Mouse (Mus musculus) c-Kit-positive CD71-positive TER-119-positive erythroid progenitor cells, embryonic 14.5 days (primary cell): ENCODE results near the gene Ooep.
"Not testable (repeated sequence)": the region's sequence is repeated elsewhere in the genome, so short reads cannot be mapped to it uniquely, and the experiment has no call there.

Source experiments
- DNase-seq: peaks from one replicate; pipeline ENCODE4 v3.0.0-alpha.2; 2013; ENCODE audit warnings: low spot score

Ooep gene

GRCm38 (mm10) chr9:78378113-78378785 lies at the start of gene Ooep:
TSS of gene Ooep (minus strand) at chr9:78378725.
- no peak for DNase-seq

DNA sequence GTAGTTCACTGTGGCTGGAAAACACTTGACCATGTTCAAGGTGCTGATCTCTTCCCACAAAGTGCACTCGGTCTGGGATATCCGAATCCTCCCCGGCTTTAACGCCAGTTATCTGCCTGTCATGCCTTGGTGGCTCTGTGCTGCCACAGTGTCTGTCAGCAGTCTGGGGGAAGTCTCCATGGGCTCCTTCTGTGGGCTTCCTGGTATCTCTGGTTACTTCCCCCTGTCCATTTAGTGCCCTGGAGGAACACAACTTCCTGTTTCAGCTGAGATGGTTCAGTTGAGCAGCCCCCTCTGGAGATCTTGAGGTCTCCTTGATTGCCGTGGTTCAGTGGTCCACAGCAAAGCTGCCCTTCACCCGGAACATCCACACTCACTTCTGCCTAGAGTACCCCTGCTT lies 49.7 kb upstream of the Ooep start:
- no peak for DNase-seq

DNA sequence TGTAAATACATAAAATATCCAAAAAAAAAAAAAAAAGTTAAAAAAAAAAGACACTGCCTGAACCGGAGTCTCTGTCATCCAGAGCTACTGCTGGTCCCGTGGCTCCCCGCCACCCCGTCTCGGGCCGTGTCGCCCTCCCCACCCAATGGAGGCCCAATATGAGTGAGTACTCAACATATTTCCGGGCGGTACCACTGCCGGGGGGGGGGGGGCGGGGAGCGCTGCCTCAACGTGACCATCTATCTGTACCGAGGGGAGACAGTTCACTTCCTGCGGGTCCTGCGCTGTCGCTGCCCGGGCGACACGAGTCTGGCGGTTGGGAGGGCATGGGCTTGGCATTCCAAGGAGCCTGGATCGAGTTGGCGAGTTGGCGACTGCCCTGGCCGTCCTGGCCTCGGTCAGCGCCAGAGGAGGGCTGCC lies 48.8 kb upstream of the Ooep start:
- no peak for DNase-seq

DNA sequence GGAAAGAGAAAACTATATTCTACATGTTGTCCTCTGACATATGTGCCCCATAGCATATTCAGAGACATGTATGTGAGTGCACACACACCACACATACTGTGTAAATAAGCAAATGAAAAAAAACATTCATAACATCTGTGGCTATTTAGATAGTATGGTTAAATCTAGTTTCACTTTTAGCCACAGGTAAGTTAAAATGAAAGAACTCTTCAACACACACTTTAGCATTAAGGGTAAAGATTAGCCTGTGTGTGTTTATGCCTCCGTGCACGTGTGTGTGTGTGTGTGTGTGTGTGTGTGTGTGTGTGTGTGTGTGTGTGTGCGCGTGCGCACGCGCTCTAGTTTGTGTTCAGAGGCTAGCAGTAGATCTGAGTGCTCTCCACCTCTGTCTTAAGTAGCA lies 23.1 kb upstream of the Ooep start:
- no peak for DNase-seq

GRCm38 (mm10) chr9:78400570-78400969 lies 22.0 kb upstream of the Ooep start:
- DNase-seq, result no peak

DNA sequence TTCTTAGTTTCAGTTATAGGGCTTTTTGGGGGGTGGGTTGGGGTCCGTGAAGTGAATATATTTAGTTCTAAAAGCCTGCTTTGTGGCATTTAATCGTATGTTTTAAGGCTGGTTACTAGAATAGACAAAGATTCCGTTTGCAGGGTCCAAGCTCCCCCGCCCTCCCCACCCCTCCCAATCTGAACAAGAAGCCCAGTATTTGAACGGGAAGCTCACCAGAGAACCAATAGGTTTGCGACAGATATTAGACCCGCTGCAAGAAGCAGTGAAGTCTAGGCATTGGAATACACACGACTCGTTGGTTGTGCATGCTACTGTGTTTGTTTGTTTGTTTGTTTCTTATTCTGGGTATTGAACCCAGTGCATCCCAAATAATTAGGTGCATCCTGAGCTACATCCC lies 18.0 kb upstream of the Ooep start:
- no peak for DNase-seq

GRCm38 (mm10) chr9:78395630-78396351 lies 17.3 kb upstream of the Ooep start, which contains the start of gene Ddx43:
TSS of gene Ddx43 (plus strand) at chr9:78395777.
- DNase-seq, result no peak

DNA sequence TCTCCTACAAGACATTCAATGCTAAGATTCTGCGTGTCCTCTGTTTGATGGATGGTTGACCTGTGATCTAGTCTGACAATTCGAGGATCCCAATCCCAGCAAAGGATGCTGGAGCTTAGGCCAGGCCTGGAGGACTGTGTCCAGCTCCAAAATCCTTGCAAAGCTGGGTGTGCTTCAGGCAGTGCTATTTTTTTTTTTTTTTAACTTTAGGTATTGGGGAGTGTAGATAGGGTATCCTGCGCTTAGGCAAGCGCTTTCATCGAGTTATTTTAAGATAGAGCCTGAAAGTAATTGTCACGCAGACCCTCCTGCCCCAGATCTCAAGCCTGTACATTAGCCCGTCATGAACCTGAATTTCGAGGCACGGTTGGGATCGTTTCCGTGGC lies 16.7 kb upstream of the Ooep start:
- no peak for DNase-seq

GRCm38 (mm10) chr9:78394602-78395001 lies 16.1 kb upstream of the Ooep start:
- DNase-seq, result no peak

DNA sequence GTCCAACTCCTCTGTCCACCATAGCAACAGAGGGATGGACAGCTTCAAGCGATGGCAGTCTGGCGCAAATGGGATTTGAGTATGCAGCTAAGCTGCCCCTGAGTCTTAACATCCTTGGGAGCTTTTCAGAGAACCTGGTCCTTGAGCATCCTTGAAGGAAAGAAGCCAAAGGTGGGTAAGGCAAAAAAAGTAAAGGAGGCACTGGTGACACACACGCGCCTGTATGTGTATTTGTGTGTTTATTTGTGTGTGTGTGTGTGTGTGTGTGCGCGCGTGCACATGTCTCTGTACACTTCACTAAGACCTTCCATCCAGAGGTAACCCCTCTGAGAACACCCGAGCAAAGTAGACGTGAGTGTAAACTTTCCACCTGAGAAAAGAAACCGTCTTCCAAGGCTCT lies 15.2 kb upstream of the Ooep start:
- DNase-seq, result no peak

DNA sequence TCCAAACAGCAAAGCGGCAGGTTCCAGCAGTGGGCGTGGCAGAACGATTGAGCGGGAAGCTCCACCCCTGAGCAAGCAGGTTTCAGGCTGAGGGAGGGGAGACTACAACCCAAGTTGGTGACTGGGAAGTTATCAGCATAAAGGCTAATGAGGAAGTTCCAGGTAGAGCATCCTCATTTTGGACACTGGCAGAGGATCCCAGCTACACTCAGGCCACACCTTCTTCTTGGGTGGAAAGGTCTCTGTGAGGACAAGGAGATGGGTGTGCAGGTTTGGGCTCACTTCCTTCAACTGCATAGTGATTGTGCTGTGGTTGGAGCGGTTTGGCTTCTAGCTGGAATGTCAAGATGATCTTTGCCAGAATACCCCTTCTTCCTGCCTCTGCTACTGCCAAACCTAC lies 11.5 kb upstream of the Ooep start:
- no peak for DNase-seq

GRCm38 (mm10) chr9:78386947-78387346 lies 8.4 kb upstream of the Ooep start:
- DNase-seq, result no peak

DNA sequence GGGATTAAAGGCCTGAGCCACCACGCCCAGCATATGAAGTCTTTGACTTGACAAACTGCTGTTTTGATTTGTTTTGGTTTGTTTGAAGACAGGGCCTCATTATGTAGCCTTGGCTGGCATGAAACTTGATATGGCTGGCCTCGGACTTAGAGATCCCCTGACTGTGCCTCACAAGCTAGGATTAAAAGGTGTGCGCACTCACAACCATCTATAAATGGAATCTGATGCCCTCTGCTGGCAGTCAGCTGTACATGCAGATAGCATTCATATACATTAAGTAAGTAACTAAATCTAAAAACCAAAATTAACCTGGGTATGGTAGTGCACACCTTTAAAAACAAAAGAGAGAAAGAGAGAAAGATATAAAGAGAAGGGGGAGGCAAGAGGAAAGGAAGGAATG lies 7.4 kb upstream of the Ooep start:
- DNase-seq, result no peak

DNA sequence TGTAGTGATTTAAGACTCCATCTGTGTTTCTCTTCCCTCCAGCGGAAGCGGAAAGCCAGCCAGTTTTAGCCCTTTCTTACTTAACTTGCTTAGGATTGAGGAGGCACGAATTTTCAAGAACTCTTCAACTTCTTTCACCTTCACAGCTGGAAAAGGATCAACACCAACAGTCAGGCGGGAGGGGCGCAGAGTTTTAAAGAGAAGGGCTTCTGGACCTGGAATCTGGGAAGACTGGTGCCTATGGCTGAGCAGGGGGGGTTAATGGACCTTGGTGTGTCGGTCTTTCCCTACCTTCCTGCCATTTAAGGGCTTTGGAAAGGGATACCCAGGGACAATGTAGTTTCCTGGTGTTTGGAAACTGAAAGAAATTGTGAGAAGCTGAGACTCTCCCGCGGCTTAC lies 979 bp downstream of the Ooep start:
- no peak for DNase-seq

DNA sequence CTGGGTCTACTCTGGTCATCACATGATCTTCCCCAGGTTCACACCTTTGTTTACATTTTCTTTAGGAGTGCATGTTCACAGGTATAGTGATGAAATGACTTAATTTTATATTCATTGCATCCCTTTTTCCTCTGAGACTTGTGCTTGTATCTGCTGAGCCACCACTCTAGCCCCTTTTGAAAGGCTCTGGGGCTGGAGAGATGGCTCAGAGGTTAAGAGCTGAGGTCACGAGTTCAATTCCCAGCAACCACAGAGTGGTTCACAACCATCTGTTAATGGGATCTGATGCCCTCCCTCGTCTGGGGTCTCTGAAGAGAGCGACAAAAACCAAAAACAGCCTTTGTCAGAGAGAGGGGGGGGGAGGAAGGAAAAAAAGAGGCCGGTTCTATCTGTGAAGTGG lies 3.0 kb downstream of the Ooep start:
- no peak for DNase-seq

DNA sequence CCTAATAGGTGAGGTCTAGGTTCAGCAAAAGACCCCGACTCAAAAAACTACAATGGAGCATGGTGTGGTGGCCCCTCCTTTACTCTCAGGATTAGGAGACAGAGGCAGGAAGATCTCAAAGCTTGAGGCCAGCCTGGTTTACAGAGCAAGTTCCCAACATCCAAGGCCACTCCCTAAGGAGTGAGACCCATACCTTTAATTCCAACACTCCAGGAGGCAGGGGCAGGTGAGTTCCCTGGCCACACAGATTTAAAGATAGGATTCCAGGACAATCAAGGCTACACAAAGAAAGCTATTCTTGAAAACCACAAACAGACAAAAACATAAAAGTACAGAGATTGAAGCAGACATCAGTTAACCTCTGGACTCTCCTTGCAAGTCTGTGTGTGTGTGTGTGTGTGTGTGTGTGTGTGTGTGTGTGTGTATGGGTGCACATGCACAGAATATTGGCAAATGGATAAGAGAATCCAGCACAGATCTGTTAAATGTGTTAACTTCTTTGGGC lies 3.6 kb downstream of the Ooep start:
- DNase-seq, result no peak

DNA sequence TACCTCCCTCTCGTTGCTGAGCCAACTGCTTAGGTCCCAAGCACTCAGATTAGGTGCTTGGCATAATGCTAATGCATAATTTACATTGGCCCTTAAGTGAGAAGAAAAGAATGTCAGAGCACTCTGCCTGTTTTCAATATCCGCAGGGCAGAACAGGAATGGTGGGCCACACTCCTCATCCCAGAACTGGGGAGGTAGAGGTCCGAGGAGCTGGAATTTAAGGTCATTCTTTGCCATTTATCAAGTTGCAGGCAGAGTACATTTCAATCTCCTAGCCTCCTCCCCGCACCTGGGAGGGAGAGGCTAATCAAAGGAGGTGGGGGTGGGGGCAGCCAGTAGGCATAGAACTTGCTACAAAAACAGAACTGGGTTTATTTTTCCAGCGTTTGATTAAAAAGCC lies 4.1 kb downstream of the Ooep start:
- no peak for DNase-seq

DNA sequence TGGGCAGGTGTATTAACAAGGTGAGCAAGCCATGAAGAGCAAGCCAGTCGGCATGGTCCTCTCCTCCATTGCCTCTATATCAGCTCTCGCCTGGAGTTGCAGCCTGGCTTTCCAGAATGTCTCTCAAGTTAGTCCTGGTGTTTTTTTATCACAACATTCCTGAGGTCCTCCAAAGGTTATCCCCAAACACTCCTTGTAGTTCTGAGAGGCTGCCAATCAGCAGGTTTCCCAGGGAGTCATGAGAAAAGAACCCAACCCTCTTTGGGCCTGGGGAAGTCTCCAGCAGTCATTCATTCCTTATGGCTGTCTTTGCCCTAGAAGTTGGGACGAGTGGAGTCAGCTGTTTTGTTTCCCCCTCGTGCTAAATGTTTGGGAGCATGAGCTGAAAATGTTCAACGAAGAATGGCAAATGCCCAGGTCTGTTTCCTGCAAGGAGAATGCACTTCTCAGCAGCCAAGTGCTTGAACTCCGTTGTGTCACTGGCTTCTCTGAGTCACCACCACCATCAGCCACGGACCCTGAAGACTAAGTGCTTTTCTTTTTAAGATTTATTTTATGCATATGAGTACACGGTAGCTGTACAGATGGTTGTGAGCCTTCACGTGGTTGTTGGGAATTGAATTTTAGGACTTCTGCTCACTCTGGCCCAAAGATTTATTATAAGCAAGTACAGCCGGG lies 5.6 kb downstream of the Ooep start:
- no peak for DNase-seq

GRCm38 (mm10) chr9:78371441-78371840 lies 7.1 kb downstream of the Ooep start:
- DNase-seq, result no peak

DNA sequence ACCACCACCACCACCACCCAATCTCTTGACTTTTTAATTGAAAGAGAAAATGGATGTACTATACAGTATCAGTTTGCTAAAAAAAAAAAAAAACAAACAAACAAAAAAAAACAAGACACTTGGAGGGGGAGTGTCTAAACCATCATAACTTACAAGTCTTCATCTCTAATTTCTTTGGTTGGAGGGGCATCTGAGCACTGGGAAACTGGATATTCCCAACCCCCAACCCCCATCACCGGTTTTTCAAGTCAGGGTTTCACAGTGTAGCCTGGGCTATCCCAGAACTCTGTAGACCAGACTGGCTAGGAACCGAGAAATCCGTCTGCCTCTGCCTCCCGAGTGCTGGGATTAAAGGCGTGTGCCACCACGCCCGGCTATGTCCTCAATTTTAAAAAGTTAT lies 8.7 kb downstream of the Ooep start:
- DNase-seq, result no peak

DNA sequence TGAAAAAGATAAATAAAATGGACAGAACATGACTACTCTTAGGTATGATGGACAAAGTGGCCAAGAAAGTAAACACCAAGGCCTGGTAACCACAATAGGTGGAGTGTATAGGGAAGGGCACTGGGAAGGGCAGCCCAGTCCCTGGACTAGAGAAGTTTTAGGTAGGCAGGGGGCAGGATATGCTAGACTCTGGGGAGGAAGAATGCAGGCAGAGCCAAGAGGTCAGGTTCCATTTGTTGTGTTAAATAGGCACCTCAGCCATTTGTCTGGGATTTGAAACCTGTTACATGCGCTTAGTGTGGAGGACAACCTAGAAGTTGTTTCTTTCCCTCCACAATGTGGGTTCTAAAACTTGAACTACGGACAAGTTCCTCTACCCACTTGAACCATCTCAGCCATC lies 9.2 kb downstream of the Ooep start:
- DNase-seq, result no peak

GRCm38 (mm10) chr9:78368671-78369293 lies 9.7 kb downstream of the Ooep start:
- DNase-seq, result no peak

DNA sequence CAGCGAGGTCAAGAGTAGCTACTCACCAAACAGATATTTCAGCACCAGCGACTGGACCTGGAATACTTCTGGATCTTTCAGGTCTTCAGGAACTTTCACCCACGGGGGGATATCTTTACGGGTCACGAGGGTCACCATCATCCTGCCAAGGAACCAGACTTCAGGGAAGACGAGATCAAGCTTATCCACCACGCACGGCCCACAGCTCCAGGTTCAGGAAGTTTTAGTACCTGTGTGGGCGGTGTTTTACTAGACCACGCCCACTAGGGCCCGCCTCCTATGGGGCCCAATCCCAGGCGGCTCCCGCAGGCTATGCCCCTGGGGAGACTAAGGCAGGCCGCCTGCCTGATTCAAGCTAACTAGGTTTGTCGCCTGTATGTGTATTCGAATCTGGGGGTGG lies 10.6 kb downstream of the Ooep start, which contains the start of gene Dppa5a:
Gene Dppa5a (minus strand): TSS at position 219 of the 400 bp plus-strand sequence.
- not testable (repeated sequence) for DNase-seq
